Mouse (Mus musculus): ENCODE measurements at regions not wholly inside any gene's neighbourhood (a gene's known extent, or its start where the extent isn't known, plus 50 kb on each side); places are given as distances from the start of the nearest gene placed in this dataset.

- TF ChIP-seq CTCF (conservative IDR thresholded peaks at IDR 0.05; ENCODE audit: low read length), result no peak
- TF ChIP-seq POU5F1 (IDR thresholded peaks at IDR 0.05; ENCODE audit: borderline replicate concordance, low read length), result no peak
These were observed 80.2 kb downstream of the Spata18 start for GRCm38 (mm10) chr5:73731423-73731822.

All from E14TG2a.4 (cell line).